Mouse (Mus musculus) lung, postnatal 36 days (tissue): ENCODE results near the gene Xntrpc.
"Not testable (repeated sequence)": the region's sequence is repeated elsewhere in the genome, so short reads cannot be mapped to it uniquely, and the experiment has no call there.

ENCODE experiments used
- DNase-seq: peaks from one replicate; pipeline ENCODE4 v3.0.0; 2022; ENCODE audit warnings: mixed read lengths

Xntrpc gene

GRCm38 (mm10) chr7:102065046-102065891 is at the start of gene Xntrpc, which contains the start of the genes Rnf121 and Xndc1:
TSS of gene Xntrpc (plus strand) at chr7:102065713.
TSS of gene Rnf121 (minus strand) at chr7:102065469.
TSS of gene Xndc1 (plus strand) at chr7:102065511.
- DNase-seq, result peak; percentile 94

GRCm38 (mm10) chr7:102016936-102017335 is 48.6 kb upstream of the Xntrpc start:
- peak; percentile 14 for DNase-seq

- peak; percentile 54 for DNase-seq
Observed at GRCm38 (mm10) chr7:102017452-102017851, 48.1 kb upstream of the Xntrpc start.

GRCm38 (mm10) chr7:102018034-102018433 is 47.5 kb upstream of the Xntrpc start:
- peak; percentile 46 for DNase-seq

- no peak for DNase-seq
Observed at GRCm38 (mm10) chr7:102018590-102018989, 46.9 kb upstream of the Xntrpc start, which contains the start of gene Il18bp. TSS of gene Il18bp (minus strand) at chr7:102018690.

GRCm38 (mm10) chr7:102019362-102019761 is 46.2 kb upstream of the Xntrpc start:
- no peak for DNase-seq

- DNase-seq, result not testable (repeated sequence)
Observed at GRCm38 (mm10) chr7:102020934-102021333, 44.6 kb upstream of the Xntrpc start.

- DNase-seq, result no peak
Observed at GRCm38 (mm10) chr7:102023821-102024220, 41.7 kb upstream of the Xntrpc start.

GRCm38 (mm10) chr7:102025187-102026119 is 40.1 kb upstream of the Xntrpc start:
- no peak for DNase-seq

GRCm38 (mm10) chr7:102034904-102035303 is 30.6 kb upstream of the Xntrpc start:
- peak; percentile 54 for DNase-seq

GRCm38 (mm10) chr7:102035534-102035933 is 30.0 kb upstream of the Xntrpc start:
- DNase-seq, result peak; percentile 15

- DNase-seq, result no peak
Observed at GRCm38 (mm10) chr7:102037318-102037717, 28.2 kb upstream of the Xntrpc start.

GRCm38 (mm10) chr7:102042314-102042713 is 23.2 kb upstream of the Xntrpc start:
- peak; percentile 56 for DNase-seq

GRCm38 (mm10) chr7:102048524-102048923 is 17.0 kb upstream of the Xntrpc start:
- peak; percentile 23 for DNase-seq

- no peak for DNase-seq
Observed at GRCm38 (mm10) chr7:102061353-102061752, 4.2 kb upstream of the Xntrpc start.

GRCm38 (mm10) chr7:102062203-102062602 is 3.3 kb upstream of the Xntrpc start:
- no peak for DNase-seq

GRCm38 (mm10) chr7:102063891-102064290 is 1.6 kb upstream of the Xntrpc start:
- no peak for DNase-seq

GRCm38 (mm10) chr7:102064655-102065045 is 863 bp upstream of the Xntrpc start:
- no peak for DNase-seq

- DNase-seq, result no peak
Observed at GRCm38 (mm10) chr7:102066363-102066762, 850 bp downstream of the Xntrpc start.

- peak; percentile 31 for DNase-seq
Observed at GRCm38 (mm10) chr7:102076714-102077296, 11.3 kb downstream of the Xntrpc start.

- peak; percentile 63 for DNase-seq
Observed at GRCm38 (mm10) chr7:102078517-102078916, 13.0 kb downstream of the Xntrpc start.

- no peak for DNase-seq
Observed at GRCm38 (mm10) chr7:102080311-102080710, 14.8 kb downstream of the Xntrpc start.

- DNase-seq, result no peak
Observed at GRCm38 (mm10) chr7:102081784-102082183, 16.3 kb downstream of the Xntrpc start.
